Mouse (Mus musculus): ENCODE results near the gene Fgfrl1.

GRCm38 (mm10) chr5:108713096-108713495 lies 20.9 kb downstream of the Fgfrl1 start:
- TF ChIP-seq CTCF (IDR thresholded peaks at IDR 0.05; ENCODE audit: control insufficient read depth, insufficient read depth, insufficient read length) = no peak
- no peak for TF ChIP-seq USF1 (IDR thresholded peaks at IDR 0.05; ENCODE audit: low read depth)
- TF ChIP-seq MAX (IDR thresholded peaks at IDR 0.05) = no peak
- no peak for TF ChIP-seq CEBPB (IDR thresholded peaks at IDR 0.05; ENCODE audit: low read depth)
